Mouse (Mus musculus): ENCODE results near the gene Bcl2l12.
"Not testable (repeated sequence)": the region's sequence is repeated elsewhere in the genome, so short reads cannot be mapped to it uniquely, and the experiment has no call there.

- peak; percentile 24; the same call in 1 of the 2 replicates for TF ChIP-seq CTCF (IDR thresholded peaks at IDR 0.05; ENCODE audit: borderline replicate concordance, insufficient read depth, low read depth, low read length)
- not testable (repeated sequence) for TF ChIP-seq POLR2A (IDR thresholded peaks at IDR 0.05; ENCODE audit: borderline replicate concordance, insufficient read depth, low read length)
Observed at GRCm38 (mm10) chr7:45023711-45024110, 25.2 kb upstream of the Bcl2l12 start.

Data from cerebellum, adult 2 months (tissue).